ENCODE assay signal across 17 mouse cellular contexts in the genomic region with DNA sequence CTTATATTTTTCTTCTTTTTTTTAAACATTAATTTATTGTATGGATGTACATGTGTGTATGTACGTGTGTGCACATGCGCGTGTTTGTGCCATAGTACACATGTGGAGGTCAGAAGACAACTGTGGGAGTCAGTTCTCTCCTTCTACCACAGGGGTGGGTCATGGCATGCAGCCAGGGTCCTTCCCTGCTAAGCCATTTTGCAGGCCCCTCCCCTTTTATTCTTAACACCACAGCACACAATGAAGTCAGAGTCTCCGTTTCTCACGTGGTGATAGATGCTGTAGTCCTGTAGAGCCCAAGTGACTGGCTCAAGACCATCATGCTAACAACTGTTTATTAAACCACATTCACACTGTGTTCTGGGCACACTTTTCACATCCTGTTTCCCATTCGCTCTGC. TPM values are rescaled to one million over a fixed set of nuclear protein-coding genes. Genes with fewer than 3 reads are reported as not detected.
"Had no signal": no experiment of that assay in that cellular context is flagged by ENCODE, and none has a peak within 500 bp of the region (broad histone marks: within the 10 kb centered on the region; RNA-seq: fewer than 3 reads in every experiment).

No protein-coding gene starts in this region.

- H3K36me3 ChIP-seq: lung, embryonic 15.5 days; neural tube, embryonic 12.5 days had no signal

- DNase-seq: lung, adult 2 months; lung, postnatal 14 days; lung, postnatal 36 days; right cerebral cortex, postnatal 25 days; right cerebral cortex, postnatal 4 days; spleen, adult 18-20 months; thymus, adult 18-20 months; thymus, postnatal 14 days; thymus, postnatal 36 days had no signal

- H3K9ac ChIP-seq: lung, embryonic 15.5 days; midbrain, embryonic 13.5 days; midbrain, embryonic 15.5 days; neural tube, embryonic 12.5 days had no signal

- H3K4me3 ChIP-seq: lung, embryonic 15.5 days; megakaryocyte, embryonic 14.5 days; midbrain, embryonic 13.5 days; midbrain, embryonic 15.5 days; neural tube, embryonic 12.5 days had no signal

- H3K4me1 ChIP-seq: lung, embryonic 15.5 days; midbrain, embryonic 15.5 days had no signal

- ATAC-seq: lung, postnatal 0 days; midbrain, embryonic 13.5 days; midbrain, embryonic 15.5 days had no signal

- H3K27me3 ChIP-seq: lung, embryonic 15.5 days; midbrain, embryonic 13.5 days; midbrain, embryonic 15.5 days; neural tube, embryonic 12.5 days had no signal

- H3K4me2 ChIP-seq: lung, embryonic 15.5 days; midbrain, embryonic 11.5 days; midbrain, embryonic 13.5 days; midbrain, embryonic 15.5 days; neural tube, embryonic 12.5 days had no signal

- H3K27ac ChIP-seq: lung, embryonic 15.5 days; macrophage; midbrain, embryonic 13.5 days; midbrain, embryonic 15.5 days; neural tube, embryonic 12.5 days had no signal

- H3K9me3 ChIP-seq: lung, embryonic 15.5 days; megakaryocyte, embryonic 14.5 days; midbrain, embryonic 13.5 days; midbrain, embryonic 15.5 days; neural tube, embryonic 12.5 days had no signal

RNA-seq across cellular contexts. Expression of a gene that starts 25.4 kb away (rescaled TPM):
- polyA plus RNA-seq: macrophage had no signal
